Mouse (Mus musculus) heart, adult 2 months (tissue): ENCODE results near the gene Hist1h1t. TPM values are rescaled to one million over a fixed set of nuclear protein-coding genes. Genes with fewer than 3 reads are reported as not detected.
A peak's percentile ranks its signal among the peaks of the same experiment; 100 is the strongest.
"Not testable (repeated sequence)": the region's sequence is repeated elsewhere in the genome, so short reads cannot be mapped to it uniquely, and the experiment has no call there.

Experiments used
- DNase-seq, 2 experiments: peaks; one replicate each; pipeline ENCODE4 v3.0.0; 2021
- H3K27ac ChIP-seq: fragments of 200-600 bp; 2 replicates; pipeline ENCODE4 v1.8.1; 2022
- H3K27me3 ChIP-seq: fragments of 200-500 bp; 2 replicates; pipeline ENCODE4 v1.6.1; 2012; ENCODE audit warnings: mild to moderate bottlenecking, low read length, inconsistent platforms, mixed read lengths; ENCODE audit not compliant: control insufficient read depth, insufficient read depth
- H3K36me3 ChIP-seq: fragments of 200-500 bp; 2 replicates; pipeline ENCODE4 v1.6.1; 2012; ENCODE audit warnings: low read length, inconsistent platforms; ENCODE audit not compliant: control insufficient read depth, insufficient read depth
- H3K4me1 ChIP-seq: fragments of 200-500 bp; 2 replicates; pipeline ENCODE4 v1.6.1; 2011; ENCODE audit warnings: low read length; ENCODE audit not compliant: control insufficient read depth, insufficient read depth
- H3K4me3 ChIP-seq: fragments of 200-600 bp; 2 replicates; pipeline ENCODE4 v1.8.1; 2022
- H3K79me2 ChIP-seq: fragments of 200-500 bp; replicated peaks from 2 replicates; pipeline ENCODE4 v1.6.1; 2012; ENCODE audit warnings: mild to moderate bottlenecking, inconsistent platforms, low read length, moderate library complexity, mixed read lengths; ENCODE audit not compliant: control insufficient read depth, insufficient read depth
- H3K9ac ChIP-seq: fragments of 200-500 bp; 2 replicates; pipeline ENCODE4 v1.6.1; 2012; ENCODE audit warnings: low read depth, mild to moderate bottlenecking, control low read depth, inconsistent platforms, low read length, mixed read lengths
- CTCF ChIP-seq: fragments of 200-600 bp; IDR thresholded peaks from 2 replicates; pipeline ENCODE4 v1.8.1; 2022; ENCODE audit warnings: antibody characterized with exemption, mild to moderate bottlenecking, moderate library complexity
- EP300 ChIP-seq: fragments of 200-500 bp; IDR thresholded peaks from 2 replicates; pipeline ENCODE4 v1.6.1; 2011; ENCODE audit warnings: low read depth, low read length, control low read depth; ENCODE audit not compliant: insufficient read depth
- POLR2A ChIP-seq: fragments of 200-500 bp; IDR thresholded peaks from 2 replicates; pipeline ENCODE4 v1.6.1; 2011; ENCODE audit warnings: mild to moderate bottlenecking, low read depth, low read length, control low read depth; ENCODE audit not compliant: insufficient read depth
- WGBS: fragments of 180-500 bp; shearing (Covaris S2); methylation state at CpG from one replicate; pipeline ENCODE4 v1.1.7; 2018; 5-methylcytosine and 5-hydroxymethylcytosine counted together
- intact Hi-C: fragments of 180-260 bp; cut with DNase I; formaldehyde crosslinking; loops from one replicate; pipeline ENCODE4 v1.15.1; 2025
- polyA plus RNA-seq: library from polyadenylated mRNA; depleted of rRNA; stranded (reverse); fragments of >200 nt; gene quantifications from 2 replicates; pipeline ENCODE4 v1.2.3, GENCODE M21; 2012
- total RNA-seq, 2 experiments: library from RNA; stranded (reverse); gene quantifications; 2 replicates each; pipeline ENCODE4 v1.2.3; 2021

Hist1h1t gene
- total and polyA plus RNA-seq, 3 experiments: not detected

DNA sequence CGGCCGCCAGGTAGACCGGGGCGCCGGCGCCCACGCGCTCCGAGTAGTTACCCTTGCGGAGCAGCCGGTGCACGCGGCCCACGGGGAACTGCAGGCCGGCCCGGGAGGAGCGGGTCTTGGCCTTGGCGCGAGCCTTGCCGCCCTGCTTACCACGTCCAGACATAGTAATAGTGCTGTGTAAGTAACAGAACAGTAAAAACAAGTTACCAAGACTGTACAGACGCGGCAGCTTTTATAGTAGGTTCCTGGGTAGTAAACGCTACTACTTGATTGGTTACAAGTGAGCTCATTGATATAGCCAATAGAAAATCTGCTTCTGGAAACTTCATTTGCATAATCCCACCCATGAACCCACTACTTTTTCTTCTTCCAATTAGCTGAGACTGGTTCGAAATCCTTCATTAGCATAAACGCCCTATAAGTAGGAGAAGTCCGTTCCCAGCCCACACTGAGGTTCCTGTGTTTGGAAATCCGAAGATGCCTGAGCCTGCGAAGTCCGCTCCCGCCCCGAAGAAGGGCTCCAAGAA is 11.8 kb upstream of the Hist1h1t start, which contains the start of the genes Hist1h2ac and Hist1h2bc:
Gene Hist1h2ac, minus strand, starts transcription at position 194 of the 527 bp plus-strand sequence.
Gene Hist1h2bc, plus strand, starts transcription at position 445 of the 527 bp plus-strand sequence.
- H3K4me1 ChIP-seq: peaks cover 1% of the 10 kb centered on the region; the same call in 1 of the 2 replicates
- peak within 1 kb of the TSS; percentile 59 for H3K4me3 ChIP-seq
- peaks cover 2% of the 10 kb centered on the region for H3K36me3 ChIP-seq
- H3K9ac ChIP-seq: peak within 1 kb of the TSS; percentile 85
- no peaks in the 10 kb centered on the region; the same call in 1 of the 2 replicates for H3K79me2 ChIP-seq
- peak within 1 kb of the TSS; percentile 90 for H3K27ac ChIP-seq
- WGBS: under 1% methylated on average over 32 of the region's 32 CpGs
- peak; percentile 81 to 87 for DNase-seq
- H3K27me3 ChIP-seq: no peaks in the 10 kb centered on the region
- intact Hi-C loops: loop anchor here (2.0 to 10.0 kb wide), 4 partner anchors 15 to 1929 kb away; partner anchors contain the start of genes Hist1h1e, Hist1h2ak, Hist1h2bn and Hist1h4c
- no peak for TF ChIP-seq EP300
- peak; percentile 63 for TF ChIP-seq POLR2A
- no peak for TF ChIP-seq CTCF

DNA sequence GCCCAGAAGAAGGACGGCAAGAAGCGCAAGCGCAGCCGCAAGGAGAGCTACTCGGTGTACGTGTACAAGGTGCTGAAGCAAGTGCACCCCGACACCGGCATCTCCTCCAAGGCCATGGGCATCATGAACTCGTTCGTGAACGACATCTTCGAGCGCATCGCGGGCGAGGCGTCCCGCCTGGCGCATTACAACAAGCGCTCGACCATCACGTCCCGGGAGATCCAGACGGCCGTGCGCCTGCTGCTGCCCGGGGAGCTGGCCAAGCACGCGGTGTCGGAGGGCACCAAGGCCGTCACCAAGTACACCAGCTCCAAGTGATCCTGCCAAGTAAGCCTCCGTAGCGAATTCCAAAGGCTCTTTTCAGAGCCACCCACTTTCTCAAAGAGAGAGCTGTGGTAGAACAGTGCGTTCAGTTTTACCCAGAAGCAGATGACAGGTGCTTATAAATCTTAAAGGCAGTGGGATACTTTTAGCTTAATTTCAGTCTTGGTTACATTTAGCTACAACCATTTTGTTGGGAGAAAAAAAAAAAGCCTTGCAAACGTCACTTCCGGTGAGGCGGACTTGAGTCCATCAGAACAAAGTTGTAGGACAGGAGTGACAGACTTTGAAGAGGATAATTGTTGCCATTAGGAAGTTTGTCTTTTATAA is 11.2 kb upstream of the Hist1h1t start:
- not testable (repeated sequence) for H3K4me1 ChIP-seq, H3K27me3 ChIP-seq, H3K36me3 ChIP-seq, H3K79me2 ChIP-seq
- Histone ChIP-seq H3K9ac (peak overlapping the region; percentile 77), H3K4me3 (peak overlapping the region; percentile 59), H3K27ac (peak overlapping the region; percentile 90)
- DNase-seq: peak; percentile 34 to 41
- intact Hi-C loops: loop anchor here (2.0 to 10.0 kb wide), 3 partner anchors 14 to 1930 kb away; partner anchors contain the start of genes Hist1h2ak, Hist1h2bn, Hist1h4c and Hist1h4k
- 0 out of 2 replicates have a peak, but pooled peaks have one; percentile 43 for TF ChIP-seq POLR2A
- 1% methylated on average over 25 of the region's 37 CpGs for WGBS

GRCm38 (mm10) chr13:23685121-23685861 is 10.3 kb upstream of the Hist1h1t start:
- TF ChIP-seq CTCF (no peak), POLR2A (no peak)
- 4% methylated on average over 15 of the region's 15 CpGs for WGBS
- H3K27me3 ChIP-seq: no peaks in the 10 kb centered on the region
- H3K9ac ChIP-seq: peak overlapping the region; percentile 79
- H3K4me1 ChIP-seq: peaks cover 1% of the 10 kb centered on the region; the same call in 1 of the 2 replicates
- peak overlapping the region; percentile 90 for H3K27ac ChIP-seq
- peak overlapping the region; percentile 59 for H3K4me3 ChIP-seq
- peak in 1 of 2 experiments; percentile 19 for DNase-seq
- H3K36me3 ChIP-seq: peaks cover 2% of the 10 kb centered on the region
- H3K79me2 ChIP-seq: no peaks in the 10 kb centered on the region; the same call in 1 of the 2 replicates
- intact Hi-C loops: loop anchor here (2.0 to 10.0 kb wide), 4 partner anchors 14 to 1930 kb away; partner anchors contain the start of genes Hist1h2ag, Hist1h2ak, Hist1h2bj and Hist1h2bn

DNA sequence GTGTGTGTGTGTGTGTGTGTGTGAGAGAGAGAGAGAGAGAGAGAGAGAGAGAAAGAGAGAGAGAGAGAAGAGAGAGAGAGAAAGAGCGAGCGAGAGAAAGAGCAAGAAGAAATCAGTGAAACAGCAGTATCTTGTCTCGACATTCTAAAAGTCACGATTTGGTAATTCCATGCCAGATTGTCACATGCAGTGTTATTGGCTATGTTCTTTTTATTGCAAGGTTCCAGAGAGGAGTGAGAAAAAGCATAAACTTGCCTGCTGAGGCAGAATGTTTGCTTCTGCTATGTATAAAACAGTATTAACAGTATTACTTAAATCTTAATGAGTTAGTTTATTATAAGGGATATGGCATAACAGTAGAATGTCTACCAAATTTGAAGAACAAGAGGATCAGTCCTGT is 9.6 kb upstream of the Hist1h1t start:
- intact Hi-C loops: loop anchor here (2.0 to 10.0 kb wide), 4 partner anchors 13 to 1931 kb away; partner anchors contain the start of genes Hist1h2ag, Hist1h2ak, Hist1h2bj and Hist1h2bn

DNA sequence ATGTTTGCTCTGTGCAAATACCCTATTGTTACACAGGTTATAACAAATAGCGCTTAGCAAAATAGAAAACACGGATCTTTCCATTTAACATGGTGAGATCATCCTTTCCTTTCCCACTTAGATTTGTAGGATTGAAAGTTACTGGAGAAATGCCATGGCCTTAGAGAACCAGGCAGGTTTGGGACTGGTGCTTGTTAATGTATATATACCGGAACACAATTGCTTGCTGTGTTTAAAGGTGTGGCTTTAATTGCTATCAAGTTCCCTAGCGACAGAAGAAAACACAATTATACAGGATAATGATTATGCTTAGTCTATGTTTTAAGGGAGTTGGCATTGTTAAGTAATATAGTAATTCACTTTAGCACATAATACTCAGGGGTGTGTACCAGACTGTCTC is 8.4 kb upstream of the Hist1h1t start:
- no peak for DNase-seq
- Histone ChIP-seq H3K36me3 (peaks cover 2% of the 10 kb centered on the region), H3K27me3 (no peaks in the 10 kb centered on the region), H3K27ac (no peak overlapping the region), H3K79me2 (no peaks in the 10 kb centered on the region; the same call in 1 of the 2 replicates), H3K9ac (no peak overlapping the region), H3K4me3 (no peak overlapping the region), H3K4me1 (peaks cover 1% of the 10 kb centered on the region; the same call in 1 of the 2 replicates)
- 65% methylated on average over 4 of the region's 4 CpGs for WGBS
- no peak for TF ChIP-seq CTCF
- intact Hi-C loops: loop anchor here (5.0 to 10.0 kb wide), 2 partner anchors 1645 to 1932 kb away; partner anchors contain the start of genes Hist1h2ag, Hist1h2ak, Hist1h2bj and Hist1h2bn

More for the DNA sequence above, 9.6 kb upstream of the Hist1h1t start:
- Histone ChIP-seq H3K4me1 (peaks cover 1% of the 10 kb centered on the region; the same call in 1 of the 2 replicates), H3K9ac (peak overlapping the region; percentile 79; the same call in 1 of the 2 replicates), H3K27me3 (no peaks in the 10 kb centered on the region), H3K36me3 (peaks cover 2% of the 10 kb centered on the region), H3K79me2 (no peaks in the 10 kb centered on the region; the same call in 1 of the 2 replicates), H3K4me3 (peak overlapping the region; percentile 24), H3K27ac (0 out of 2 replicates have a peak overlapping the region, but pooled peaks have one; percentile 21)
- 32% methylated on average over 4 of the region's 4 CpGs for WGBS
- TF ChIP-seq CTCF (no peak), EP300 (no peak), POLR2A (no peak)
- DNase-seq: no peak
